Mouse (Mus musculus): ENCODE results near the gene Mat2a. TPM values are rescaled to one million over a fixed set of nuclear protein-coding genes. Genes with fewer than 3 reads are reported as not detected.

Mat2a gene
- 327 and 350 TPM in 2 replicates for polyA plus RNA-seq (2012; rRNA removed)

GRCm38 (mm10) chr6:72439355-72440185 is at the start of gene Mat2a:
TSS of gene Mat2a (minus strand) at chr6:72439558.

DNA sequence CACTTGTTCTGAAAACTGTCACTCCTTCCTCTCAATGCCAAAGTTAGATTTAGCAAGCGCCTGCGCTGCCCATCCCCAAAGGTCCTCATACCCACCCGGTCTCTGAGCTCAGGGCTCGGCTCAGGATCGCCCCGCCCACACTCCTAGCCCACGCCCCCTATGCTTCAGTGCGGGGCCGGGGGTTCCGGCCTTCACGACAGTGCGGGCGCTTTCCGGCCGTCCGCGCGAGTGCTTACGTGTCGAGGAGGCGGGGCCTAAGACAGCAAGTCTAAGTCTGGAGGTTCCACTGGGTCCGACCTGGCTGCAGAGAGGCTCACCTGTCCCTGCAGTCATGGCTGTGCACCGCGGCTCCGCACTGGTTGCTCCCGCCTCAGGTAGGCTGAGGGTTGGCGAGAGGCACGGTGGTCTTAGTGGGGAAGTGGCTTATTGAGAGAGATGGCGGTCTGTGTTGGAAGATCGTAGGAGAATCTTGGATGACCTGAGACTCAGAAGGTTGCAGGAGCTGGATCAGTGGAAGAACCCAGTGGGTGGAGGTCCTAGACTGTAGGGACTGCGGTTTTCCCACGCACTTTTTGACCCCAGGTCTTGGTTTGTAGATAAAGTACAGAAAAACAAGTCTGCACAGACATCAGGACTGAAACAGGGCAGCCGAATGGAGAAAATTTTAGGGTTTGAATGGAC is 25.1 kb downstream of the Mat2a start, which contains the start of gene Ggcx:
TSS of gene Ggcx (plus strand) at position 233 of the 681 bp plus-strand sequence.

DNA sequence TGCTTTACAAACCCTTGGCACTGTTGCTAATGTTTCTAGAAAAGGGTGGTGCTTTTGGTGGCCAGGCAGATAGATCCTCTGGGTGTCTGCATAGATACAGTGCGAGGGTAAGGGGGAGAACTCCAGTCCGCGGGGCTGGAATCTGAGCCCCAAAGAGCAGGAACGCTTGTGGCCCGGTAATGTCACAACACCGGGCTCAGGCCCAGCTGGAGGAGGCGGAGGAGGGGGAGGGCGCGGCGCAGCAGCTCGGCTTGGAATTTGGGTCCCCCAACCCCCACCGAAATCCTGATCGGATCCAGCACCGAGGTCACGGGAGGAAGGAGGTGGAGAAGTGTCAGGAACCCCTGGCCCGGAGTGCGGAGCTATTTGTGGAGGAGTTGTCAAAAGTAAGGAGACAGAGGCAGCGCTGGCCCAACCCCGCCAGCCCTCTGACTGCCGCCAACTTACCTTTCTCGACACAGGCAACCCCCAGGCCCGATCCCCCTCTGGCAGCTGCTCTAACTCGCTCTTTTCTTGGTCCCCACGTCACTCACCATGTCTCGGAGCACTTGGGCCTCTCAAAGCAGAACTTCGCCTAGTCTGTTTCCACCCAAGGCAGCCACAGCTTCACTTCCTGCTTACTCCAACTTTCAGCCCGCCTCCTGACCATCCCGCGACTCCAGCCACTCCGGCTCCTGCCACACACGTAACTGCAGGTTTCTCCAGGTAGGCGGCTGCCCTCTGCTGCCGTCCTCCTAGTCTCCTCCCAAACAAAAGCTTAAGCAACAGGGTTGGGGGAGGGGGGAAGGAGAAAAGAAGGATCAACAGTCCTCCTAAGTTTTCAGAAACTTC is 49.2 kb downstream of the Mat2a start, which contains the start of gene Vamp8:
TSS of gene Vamp8 (minus strand) at position 763 of the 831 bp plus-strand sequence.

Other genes with a start within 250 kb of the Mat2a start
- 2.8 and 5.9 TPM in 2 replicates for gene Atoh8, start 204.0 kb downstream of the Mat2a start, polyA plus RNA-seq (2012; rRNA removed)
- 0.04 and 0.10 TPM in 2 replicates for gene Sftpb, start 134.9 kb downstream of the Mat2a start, polyA plus RNA-seq (2012; rRNA removed)
- 42.2 and 47.0 TPM in 2 replicates for gene Usp39, start 94.4 kb downstream of the Mat2a start, polyA plus RNA-seq (2012; rRNA removed)
- 26.6 and 28.5 TPM in 2 replicates for gene 0610030E20Rik, start 92.2 kb downstream of the Mat2a start, polyA plus RNA-seq (2012; rRNA removed)
- 35.5 and 40.2 TPM in 2 replicates for gene Tmem150a, start 84.1 kb downstream of the Mat2a start, polyA plus RNA-seq (2012; rRNA removed)
- gene Rnf181, start 72.6 kb downstream of the Mat2a start, polyA plus RNA-seq (2012; rRNA removed), result 83.0 and 83.4 TPM in 2 replicates
- 14.8 and 17.8 TPM in 2 replicates for gene Vamp5, start 59.1 kb downstream of the Mat2a start, polyA plus RNA-seq (2012; rRNA removed)
- 26.1 and 45.9 TPM in 2 replicates for gene Vamp8, start 48.9 kb downstream of the Mat2a start, polyA plus RNA-seq (2012; rRNA removed)
- 20.4 and 24.2 TPM in 2 replicates for gene Ggcx, start 25.2 kb downstream of the Mat2a start, polyA plus RNA-seq (2012; rRNA removed)
- 1.2 and 1.3 TPM in 2 replicates for gene Sh2d6, start 82.1 kb upstream of the Mat2a start, polyA plus RNA-seq (2012; rRNA removed)
- 5.3 and 10.0 TPM in 2 replicates for gene Capg, start 104.8 kb upstream of the Mat2a start, polyA plus RNA-seq (2012; rRNA removed)
- gene Elmod3, start 158.9 kb upstream of the Mat2a start, polyA plus RNA-seq (2012; rRNA removed), result 13.6 and 14.4 TPM in 2 replicates
- gene Retsat, start 158.9 kb upstream of the Mat2a start, polyA plus RNA-seq (2012; rRNA removed), result 3.5 and 4.5 TPM in 2 replicates
- gene Tgoln1, start 177.4 kb upstream of the Mat2a start, polyA plus RNA-seq (2012; rRNA removed), result 25.1 and 25.5 TPM in 2 replicates

Measured in central nervous system, embryonic 14 days (tissue).